Mouse (Mus musculus) spleen, adult 2 months (tissue): ENCODE measurements around the gene Tiam1. TPM values are rescaled to one million over a fixed set of nuclear protein-coding genes. Genes with fewer than 3 reads are reported as not detected.

Experiments
- DNase-seq, 2 experiments: peaks; one replicate each; pipeline versions ENCODE4 v3.0.0 to v3.0.0-alpha.2; 2012 to 2021; ENCODE audit warnings: low spot score in 2 of 2, low read depth in 1 of 2
- H3K27ac ChIP-seq: fragments of 200-500 bp; 2 replicates; pipeline ENCODE4 v1.5.1; 2012; ENCODE audit warnings: low read length, inconsistent platforms; ENCODE audit not compliant: insufficient read depth
- H3K27me3 ChIP-seq: fragments of 200-500 bp; 2 replicates; pipeline ENCODE4 v1.6.1; 2012; ENCODE audit warnings: mild to moderate bottlenecking, moderate library complexity, low read length, inconsistent platforms; ENCODE audit not compliant: control insufficient read depth, insufficient read depth
- H3K36me3 ChIP-seq: fragments of 200-500 bp; 2 replicates; pipeline ENCODE4 v1.6.1; 2012; ENCODE audit warnings: mild to moderate bottlenecking, low read length, inconsistent platforms; ENCODE audit not compliant: control insufficient read depth, insufficient read depth
- H3K4me1 ChIP-seq: fragments of 200-500 bp; 2 replicates; pipeline ENCODE4 v1.6.1; 2011; ENCODE audit warnings: inconsistent platforms; ENCODE audit not compliant: control insufficient read depth, insufficient read depth, insufficient read length
- H3K4me3 ChIP-seq: fragments of 200-500 bp; 2 replicates; pipeline ENCODE4 v1.5.1; 2011; ENCODE audit warnings: mild to moderate bottlenecking, inconsistent platforms; ENCODE audit not compliant: insufficient read depth, insufficient read length; ENCODE audit errors: extremely low read depth
- CTCF ChIP-seq: fragments of 200-500 bp; IDR thresholded peaks from 2 replicates; pipeline ENCODE4 v1.5.1; 2011; ENCODE audit warnings: mild to moderate bottlenecking, inconsistent platforms; ENCODE audit not compliant: insufficient read depth, insufficient read length, insufficient replicate concordance; ENCODE audit errors: extremely low read depth
- POLR2A ChIP-seq: fragments of 200-500 bp; IDR thresholded peaks from 2 replicates; pipeline ENCODE4 v1.6.1; 2011; ENCODE audit warnings: low read depth, low read length, inconsistent platforms
- WGBS: fragments of 180-500 bp; shearing (Covaris S2); methylation state at CpG from one replicate; pipeline ENCODE4 v1.1.7; 2018; 5-methylcytosine and 5-hydroxymethylcytosine counted together
- polyA plus RNA-seq: library from polyadenylated mRNA; depleted of rRNA; stranded (reverse); fragments of >200 nt; gene quantifications from 2 replicates; pipeline ENCODE4 v1.2.3, GENCODE M21; 2012

The Tiam1 gene
- polyA plus RNA-seq, 1 experiment: 4.3 TPM

- H3K4me3 ChIP-seq: no peak overlapping the region
- no peaks in the 10 kb centered on the region for H3K4me1 ChIP-seq
- TF ChIP-seq POLR2A (no peak), CTCF (no peak)
- no peaks in the 10 kb centered on the region for H3K36me3 ChIP-seq
- no peaks in the 10 kb centered on the region for H3K27me3 ChIP-seq
- no peak overlapping the region for H3K27ac ChIP-seq
- 91% methylated on average over 32 of the region's 32 CpGs for WGBS
- no peak for DNase-seq
Measured at GRCm38 (mm10) chr16:90011521-90012181, 131.9 kb downstream of the Tiam1 start.

GRCm38 (mm10) chr16:90008504-90008903, 135.1 kb downstream of the Tiam1 start:
- Histone ChIP-seq H3K4me1 (no peaks in the 10 kb centered on the region), H3K27me3 (no peaks in the 10 kb centered on the region), H3K4me3 (no peak overlapping the region), H3K36me3 (no peaks in the 10 kb centered on the region), H3K27ac (no peak overlapping the region)
- 95% methylated on average over 6 of the region's 6 CpGs for WGBS
- TF ChIP-seq POLR2A: no peak
- TF ChIP-seq CTCF: no peak
- no peak for DNase-seq

GRCm38 (mm10) chr16:90007391-90007977, 136.1 kb downstream of the Tiam1 start:
- no peak for DNase-seq
- TF ChIP-seq POLR2A (no peak), CTCF (no peak)
- no peaks in the 10 kb centered on the region for H3K36me3 ChIP-seq
- no peaks in the 10 kb centered on the region for H3K4me1 ChIP-seq
- 94% methylated on average over 13 of the region's 13 CpGs for WGBS
- no peak overlapping the region for H3K4me3 ChIP-seq
- H3K27ac ChIP-seq: no peak overlapping the region
- H3K27me3 ChIP-seq: no peaks in the 10 kb centered on the region

- no peaks in the 10 kb centered on the region for H3K36me3 ChIP-seq
- 96% methylated on average over 14 of the region's 14 CpGs for WGBS
- no peaks in the 10 kb centered on the region for H3K4me1 ChIP-seq
- H3K27me3 ChIP-seq: no peaks in the 10 kb centered on the region
- no peak overlapping the region for H3K4me3 ChIP-seq
- no peak for DNase-seq
- H3K27ac ChIP-seq: no peak overlapping the region
- TF ChIP-seq POLR2A: no peak
- no peak for TF ChIP-seq CTCF
Measured at GRCm38 (mm10) chr16:90003556-90003955, 140.0 kb downstream of the Tiam1 start.

GRCm38 (mm10) chr16:89995155-89995554, 148.4 kb downstream of the Tiam1 start:
- Histone ChIP-seq H3K4me1 (peaks cover 6% of the 10 kb centered on the region; the same call in 1 of the 2 replicates), H3K4me3 (no peak overlapping the region), H3K27me3 (no peaks in the 10 kb centered on the region), H3K27ac (no peak overlapping the region), H3K36me3 (no peaks in the 10 kb centered on the region)
- TF ChIP-seq POLR2A: no peak
- TF ChIP-seq CTCF: no peak
- 89% methylated on average over 7 of the region's 7 CpGs for WGBS
- no peak for DNase-seq

- Histone ChIP-seq H3K27me3 (no peaks in the 10 kb centered on the region), H3K4me1 (peaks cover 6% of the 10 kb centered on the region; the same call in 1 of the 2 replicates), H3K27ac (no peak overlapping the region), H3K36me3 (no peaks in the 10 kb centered on the region), H3K4me3 (no peak overlapping the region)
- no peak for TF ChIP-seq CTCF
- TF ChIP-seq POLR2A: no peak
- DNase-seq: no peak
- WGBS: 45% methylated on average over 17 of the region's 17 CpGs
Measured at GRCm38 (mm10) chr16:89993991-89994825, 149.4 kb downstream of the Tiam1 start.
